Mouse (Mus musculus) thymus, adult 2 months (tissue): ENCODE results near the gene Pacs2. TPM values are rescaled to one million over a fixed set of nuclear protein-coding genes. Genes with fewer than 3 reads are reported as not detected.
A peak's percentile ranks its signal among the peaks of the same experiment; 100 is the strongest.

Experiments used
- DNase-seq: peaks from one replicate; pipeline ENCODE4 v3.0.0; 2021
- H3K27ac ChIP-seq: fragments of 200-500 bp; 2 replicates; pipeline ENCODE4 v1.5.1; 2012; ENCODE audit warnings: low read length, control low read depth; ENCODE audit not compliant: control insufficient read depth, insufficient read depth
- H3K27me3 ChIP-seq: fragments of 200-500 bp; 2 replicates; pipeline ENCODE4 v1.6.1; 2012; ENCODE audit warnings: mild to moderate bottlenecking, low read length, moderate library complexity, mixed read lengths; ENCODE audit not compliant: control insufficient read depth, insufficient read depth
- H3K36me3 ChIP-seq: fragments of 200-500 bp; 2 replicates; pipeline ENCODE4 v1.6.1; 2012; ENCODE audit warnings: mild to moderate bottlenecking, low read length, moderate library complexity; ENCODE audit not compliant: control insufficient read depth, insufficient read depth
- H3K4me1 ChIP-seq: fragments of 200-500 bp; replicated peaks from 2 replicates; pipeline ENCODE4 v1.6.1; 2012; ENCODE audit warnings: low read length; ENCODE audit not compliant: control insufficient read depth, insufficient read depth
- H3K4me3 ChIP-seq: fragments of 200-500 bp; 2 replicates; pipeline ENCODE4 v1.5.1; 2012; ENCODE audit warnings: mild to moderate bottlenecking, low read length, control low read depth, moderate library complexity; ENCODE audit not compliant: control insufficient read depth, insufficient read depth
- CTCF ChIP-seq: fragments of 200-500 bp; IDR thresholded peaks from 2 replicates; pipeline ENCODE4 v1.5.1; 2012; ENCODE audit warnings: mild to moderate bottlenecking, control low read depth, low read length, moderate library complexity, borderline replicate concordance; ENCODE audit not compliant: control insufficient read depth, poor library complexity, insufficient read depth; ENCODE audit errors: extremely low read depth
- POLR2A ChIP-seq: fragments of 200-500 bp; IDR thresholded peaks from 2 replicates; pipeline ENCODE4 v1.6.1; 2012; ENCODE audit warnings: mild to moderate bottlenecking, low read length, control low read depth, moderate library complexity; ENCODE audit not compliant: control insufficient read depth, poor library complexity, insufficient read depth; ENCODE audit errors: extremely low read depth
- WGBS: fragments of 180-500 bp; shearing (Covaris S2); methylation state at CpG from one replicate; pipeline ENCODE4 v1.1.7; 2018; 5-methylcytosine and 5-hydroxymethylcytosine counted together
- polyA plus RNA-seq: library from polyadenylated mRNA; depleted of rRNA; stranded (reverse); fragments of >200 nt; gene quantifications from 2 replicates; pipeline ENCODE4 v1.2.3, GENCODE M21; 2012

Gene Pacs2
- polyA plus RNA-seq, 1 experiment: 60.3 TPM

DNA sequence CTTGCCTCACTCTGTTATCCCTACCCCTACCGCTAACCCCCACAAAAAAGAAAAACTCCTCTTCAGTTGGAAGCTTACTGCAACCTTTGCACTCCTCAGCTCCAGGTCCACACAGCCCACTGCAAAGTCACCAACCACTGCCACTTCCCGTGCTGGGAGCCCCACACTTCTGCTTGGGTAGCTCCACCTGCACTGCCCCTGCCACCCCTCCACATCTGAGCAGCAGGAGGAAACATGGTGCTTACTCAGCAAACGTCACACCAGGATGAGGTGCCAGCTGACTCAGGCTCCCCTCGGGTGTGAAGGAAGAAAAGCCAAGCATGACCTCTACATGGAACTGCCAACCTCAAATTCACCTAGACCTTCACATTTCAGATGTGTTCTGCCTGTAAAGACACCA is 20.2 kb upstream of the Pacs2 start:
- H3K27me3 ChIP-seq: no peaks in the 10 kb centered on the region
- peaks cover 10% of the 10 kb centered on the region for H3K36me3 ChIP-seq
- no peak overlapping the region for H3K4me3 ChIP-seq
- DNase-seq: peak; percentile 79
- TF ChIP-seq CTCF: peak; percentile 30; the same call in 1 of the 2 replicates
- 0 out of 2 replicates have a peak, but pooled peaks have one; percentile 20 for TF ChIP-seq POLR2A
- H3K27ac ChIP-seq: peak overlapping the region; percentile 9; the same call in 1 of the 2 replicates
- H3K4me1 ChIP-seq: peaks cover 20% of the 10 kb centered on the region
- 8% methylated on average over 4 of the region's 4 CpGs for WGBS

DNA sequence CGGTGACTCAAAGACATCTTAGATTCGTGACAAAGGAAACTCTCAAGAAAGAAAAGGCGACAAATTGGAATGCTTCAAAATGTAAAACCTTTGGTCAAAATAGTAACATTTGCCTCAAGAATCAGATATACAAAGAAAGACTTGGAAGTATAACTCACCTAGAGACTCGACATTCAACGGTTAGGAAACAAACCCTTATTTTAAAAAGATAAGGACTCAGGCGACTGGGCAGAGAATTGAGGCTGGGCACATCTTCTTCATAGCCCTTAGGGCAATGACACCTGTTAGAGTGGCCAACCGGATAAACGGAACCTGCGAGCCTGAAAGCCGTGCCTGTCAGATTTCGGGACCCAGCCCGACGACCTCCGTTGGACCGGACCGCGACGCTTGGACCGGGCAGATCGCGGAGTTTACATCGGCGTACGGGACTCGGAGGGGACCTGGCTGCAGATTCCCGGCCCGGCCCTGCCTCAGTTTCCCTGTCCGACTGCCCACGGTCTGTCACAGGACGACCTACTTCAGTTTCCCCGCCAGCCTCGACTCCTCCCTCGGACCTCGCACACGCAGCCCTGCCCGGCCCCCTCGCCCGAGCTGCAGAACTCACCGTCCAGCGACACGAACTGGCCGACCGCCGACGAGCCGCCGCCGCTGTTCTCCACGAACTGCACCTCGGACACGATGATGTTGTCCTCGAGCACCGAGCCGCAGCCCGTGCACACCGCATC is 14.6 kb upstream of the Pacs2 start:
- under 1% methylated on average over 56 of the region's 56 CpGs for WGBS
- DNase-seq: no peak
- no peaks in the 10 kb centered on the region for H3K36me3 ChIP-seq
- no peak overlapping the region for H3K27ac ChIP-seq
- TF ChIP-seq CTCF: no peak
- TF ChIP-seq POLR2A: no peak
- H3K27me3 ChIP-seq: no peaks in the 10 kb centered on the region
- H3K4me3 ChIP-seq: peak overlapping the region; percentile 80
- H3K4me1 ChIP-seq: peaks cover 12% of the 10 kb centered on the region

DNA sequence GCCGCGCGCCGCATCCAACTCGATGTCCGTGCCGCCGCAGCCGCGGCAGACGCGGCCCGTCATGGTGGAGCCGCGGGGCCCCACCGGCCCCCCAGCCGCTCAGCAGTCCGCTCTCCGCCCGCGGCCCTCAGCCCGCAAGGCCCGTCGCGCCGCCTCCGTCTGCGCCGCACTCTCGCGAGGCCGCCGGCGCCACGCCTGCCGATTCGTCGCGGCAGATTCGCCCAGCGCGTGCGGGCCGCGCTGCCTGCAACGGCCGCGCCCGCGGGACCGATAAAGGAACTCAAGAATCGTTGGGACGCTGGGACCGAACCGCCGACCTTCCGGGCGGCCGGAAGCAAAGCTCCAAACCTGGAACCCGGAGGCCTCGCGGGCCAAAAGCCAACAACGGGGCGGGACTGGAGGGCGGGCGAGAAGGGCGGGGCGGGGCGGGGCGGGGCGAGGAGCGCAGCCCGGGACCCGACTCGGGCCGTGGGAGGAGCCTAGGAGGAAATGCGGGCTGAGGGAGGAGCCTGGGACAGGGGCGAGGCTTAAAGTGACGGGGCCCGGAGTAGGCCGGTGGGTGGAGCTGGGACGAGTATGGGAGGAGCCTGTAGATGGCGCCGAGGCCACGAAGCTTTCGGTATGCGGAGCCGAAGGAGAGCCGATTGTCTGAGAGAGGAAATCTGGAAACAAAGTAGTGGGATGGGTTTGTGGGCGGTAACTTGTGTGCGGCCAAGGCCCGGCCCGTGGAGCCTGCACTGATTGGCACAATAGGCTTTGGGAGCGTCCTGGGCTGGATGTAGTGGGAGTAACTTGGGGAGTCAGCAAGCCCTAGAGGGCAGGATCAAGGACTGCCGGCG is 13.8 kb upstream of the Pacs2 start, which contains the start of gene Brf1:
Gene Brf1, minus strand, starts transcription at position 411 of the 839 bp plus-strand sequence.
- DNase-seq: peak; percentile 98
- H3K27me3 ChIP-seq: no peaks in the 10 kb centered on the region

DNA sequence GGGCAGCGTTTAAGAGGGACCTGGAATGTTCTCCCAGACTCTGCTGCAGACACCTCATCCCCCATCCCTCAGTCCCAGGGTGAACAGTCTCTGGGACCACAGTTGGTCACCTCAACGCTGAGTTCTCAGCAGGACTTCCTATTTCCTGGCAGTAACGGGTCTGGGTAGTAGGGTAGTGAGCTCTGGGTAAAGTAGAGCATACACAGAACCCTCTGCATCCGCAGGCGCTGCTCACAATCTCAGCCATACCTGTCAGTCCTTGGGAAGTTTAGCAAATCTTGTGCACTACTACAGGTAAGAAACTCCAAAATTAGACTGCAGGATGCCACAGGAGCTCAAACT is 13.2 kb upstream of the Pacs2 start:
- H3K4me3 ChIP-seq: peak overlapping the region; percentile 79
- H3K4me1 ChIP-seq: peaks cover 10% of the 10 kb centered on the region
- peak overlapping the region; percentile 14; the same call in 1 of the 2 replicates for H3K27ac ChIP-seq
- no peaks in the 10 kb centered on the region for H3K27me3 ChIP-seq
- H3K36me3 ChIP-seq: no peaks in the 10 kb centered on the region
- no peak for TF ChIP-seq CTCF
- no peak for TF ChIP-seq POLR2A
- DNase-seq: no peak
- 3% methylated on average over 5 of the region's 5 CpGs for WGBS

More for the DNA sequence above, 13.8 kb upstream of the Pacs2 start, which contains the start of gene Brf1:
- TF ChIP-seq CTCF (peak; percentile 33; the same call in 1 of the 2 replicates), POLR2A (peak; percentile 87)
- Histone ChIP-seq H3K4me1 (peaks cover 10% of the 10 kb centered on the region), H3K4me3 (peak within 1 kb of the TSS; percentile 80), H3K27ac (peak within 1 kb of the TSS; percentile 14; the same call in 1 of the 2 replicates), H3K36me3 (no peaks in the 10 kb centered on the region)
- WGBS: under 1% methylated on average over 96 of the region's 96 CpGs

DNA sequence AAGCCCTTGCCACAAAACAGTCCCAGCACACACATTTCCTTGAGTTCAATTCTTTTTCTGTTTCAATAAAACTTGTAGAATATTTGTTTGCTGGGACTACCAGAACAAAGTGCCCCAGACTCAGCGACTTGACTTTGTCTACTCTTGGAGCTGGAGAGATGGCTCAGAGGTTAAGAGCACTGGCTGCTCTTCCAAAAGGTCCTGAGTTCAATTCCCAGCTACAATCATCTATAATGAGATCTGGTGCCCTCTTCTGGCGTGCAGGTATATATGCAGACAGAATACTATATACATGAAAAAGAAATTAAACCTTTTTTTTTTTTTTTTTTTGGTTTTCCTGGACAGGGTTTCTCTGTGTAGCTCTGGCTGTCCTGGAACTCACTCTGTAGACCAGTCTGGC is 11.6 kb upstream of the Pacs2 start:
- H3K27me3 ChIP-seq: no peaks in the 10 kb centered on the region
- H3K4me3 ChIP-seq: no peak overlapping the region
- no peaks in the 10 kb centered on the region for H3K36me3 ChIP-seq
- WGBS: 49% methylated on average over 2 of the region's 2 CpGs
- DNase-seq: peak; percentile 40
- H3K4me1 ChIP-seq: peaks cover 10% of the 10 kb centered on the region
- no peak for TF ChIP-seq CTCF
- TF ChIP-seq POLR2A: no peak
- H3K27ac ChIP-seq: no peak overlapping the region

DNA sequence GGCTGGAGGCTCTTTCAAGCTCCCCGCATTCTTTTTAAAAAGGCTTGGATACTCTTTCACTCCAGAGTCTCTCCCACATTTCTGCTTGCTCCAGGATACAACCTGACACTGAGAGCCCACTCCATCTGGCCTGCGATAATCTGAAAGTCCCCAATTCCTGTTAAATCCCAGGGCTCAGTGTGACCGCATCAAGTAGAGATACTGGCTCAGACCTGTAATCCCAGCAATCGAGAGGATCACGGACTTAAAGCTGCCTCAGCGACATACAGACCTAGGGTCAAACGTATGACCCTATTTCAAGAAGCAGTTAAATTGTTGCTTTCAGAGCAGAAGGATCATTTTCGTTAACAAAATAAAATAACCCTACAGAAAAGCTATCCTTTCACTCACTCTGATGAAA is 10.3 kb upstream of the Pacs2 start:
- Histone ChIP-seq H3K36me3 (no peaks in the 10 kb centered on the region), H3K4me1 (peaks cover 7% of the 10 kb centered on the region), H3K27me3 (no peaks in the 10 kb centered on the region), H3K4me3 (no peak overlapping the region), H3K27ac (no peak overlapping the region)
- DNase-seq: no peak
- 96% methylated on average over 8 of the region's 8 CpGs for WGBS
- no peak for TF ChIP-seq POLR2A
- TF ChIP-seq CTCF: no peak
